Mouse (Mus musculus): Measurements from ENCODE around the gene Olfr1382. TPM values are rescaled to one million over a fixed set of nuclear protein-coding genes. Genes with fewer than 3 reads are reported as not detected.

Olfr1382 gene
- polyA plus RNA-seq (2014; fragmentation: Illumina TruSeq; extraction: RNeasy Lipid Tissue Mini Kit (QIAGEN cat#74804); ENCODE audit: low read depth, low replicate concordance), result not detected

GRCm38 (mm10) chr11:49527947-49528346, at the start of gene Olfr1382:
Gene Olfr1382 (plus strand): TSS chr11:49528247.

GRCm38 (mm10) chr11:49488770-49489169, 39.3 kb upstream of the Olfr1382 start, which contains the start of gene Olfr1385:
Gene Olfr1385 (plus strand): TSS chr11:49489070.

GRCm38 (mm10) chr11:49519348-49519747, 8.7 kb upstream of the Olfr1382 start, which contains the start of gene Olfr1383:
Gene Olfr1383 (plus strand): TSS chr11:49519648.

GRCm38 (mm10) chr11:49543149-49543548, 15.1 kb downstream of the Olfr1382 start, which contains the start of gene Olfr1381:
Gene Olfr1381 (plus strand): TSS chr11:49543449.

GRCm38 (mm10) chr11:49556578-49556977, 28.5 kb downstream of the Olfr1382 start, which contains the start of gene Olfr1380:
Gene Olfr1380 (plus strand): TSS chr11:49556878.

Other genes starting within 250 kb of the Olfr1382 start
- gene Olfr1393, start 249.9 kb upstream of the Olfr1382 start, polyA plus RNA-seq (2014; fragmentation: Illumina TruSeq; extraction: RNeasy Lipid Tissue Mini Kit (QIAGEN cat#74804); ENCODE audit: low read depth, low replicate concordance), result 1.9 TPM
- gene Olfr1392, start 243.0 kb upstream of the Olfr1382 start, polyA plus RNA-seq (2014; fragmentation: Illumina TruSeq; extraction: RNeasy Lipid Tissue Mini Kit (QIAGEN cat#74804); ENCODE audit: low read depth, low replicate concordance), result not detected
- gene Olfr10, start 223.5 kb upstream of the Olfr1382 start, polyA plus RNA-seq (2014; fragmentation: Illumina TruSeq; extraction: RNeasy Lipid Tissue Mini Kit (QIAGEN cat#74804); ENCODE audit: low read depth, low replicate concordance), result not detected
- gene Olfr1391, start 205.5 kb upstream of the Olfr1382 start, polyA plus RNA-seq (2014; fragmentation: Illumina TruSeq; extraction: RNeasy Lipid Tissue Mini Kit (QIAGEN cat#74804); ENCODE audit: low read depth, low replicate concordance), result not detected
- not detected for gene Olfr1390, start 193.1 kb upstream of the Olfr1382 start, polyA plus RNA-seq (2014; fragmentation: Illumina TruSeq; extraction: RNeasy Lipid Tissue Mini Kit (QIAGEN cat#74804); ENCODE audit: low read depth, low replicate concordance)
- not detected for gene Olfr1389, start 105.2 kb upstream of the Olfr1382 start, polyA plus RNA-seq (2014; fragmentation: Illumina TruSeq; extraction: RNeasy Lipid Tissue Mini Kit (QIAGEN cat#74804); ENCODE audit: low read depth, low replicate concordance)
- gene Olfr1388, start 91.6 kb upstream of the Olfr1382 start, polyA plus RNA-seq (2014; fragmentation: Illumina TruSeq; extraction: RNeasy Lipid Tissue Mini Kit (QIAGEN cat#74804); ENCODE audit: low read depth, low replicate concordance), result 0.13 TPM
- gene Olfr1387, start 72.9 kb upstream of the Olfr1382 start, polyA plus RNA-seq (2014; fragmentation: Illumina TruSeq; extraction: RNeasy Lipid Tissue Mini Kit (QIAGEN cat#74804); ENCODE audit: low read depth, low replicate concordance), result not detected
- gene Olfr1386, start 63.2 kb upstream of the Olfr1382 start, polyA plus RNA-seq (2014; fragmentation: Illumina TruSeq; extraction: RNeasy Lipid Tissue Mini Kit (QIAGEN cat#74804); ENCODE audit: low read depth, low replicate concordance), result not detected
- gene Olfr1385, start 39.2 kb upstream of the Olfr1382 start, polyA plus RNA-seq (2014; fragmentation: Illumina TruSeq; extraction: RNeasy Lipid Tissue Mini Kit (QIAGEN cat#74804); ENCODE audit: low read depth, low replicate concordance), result not detected
- gene Olfr1384, start 21.5 kb upstream of the Olfr1382 start, polyA plus RNA-seq (2014; fragmentation: Illumina TruSeq; extraction: RNeasy Lipid Tissue Mini Kit (QIAGEN cat#74804); ENCODE audit: low read depth, low replicate concordance), result not detected
- gene Olfr1383, start 8.6 kb upstream of the Olfr1382 start, polyA plus RNA-seq (2014; fragmentation: Illumina TruSeq; extraction: RNeasy Lipid Tissue Mini Kit (QIAGEN cat#74804); ENCODE audit: low read depth, low replicate concordance), result not detected
- gene Olfr1381, start 15.2 kb downstream of the Olfr1382 start, polyA plus RNA-seq (2014; fragmentation: Illumina TruSeq; extraction: RNeasy Lipid Tissue Mini Kit (QIAGEN cat#74804); ENCODE audit: low read depth, low replicate concordance), result not detected
- not detected for gene Olfr1380, start 28.6 kb downstream of the Olfr1382 start, polyA plus RNA-seq (2014; fragmentation: Illumina TruSeq; extraction: RNeasy Lipid Tissue Mini Kit (QIAGEN cat#74804); ENCODE audit: low read depth, low replicate concordance)
- gene Flt4, start 81.0 kb downstream of the Olfr1382 start, polyA plus RNA-seq (2014; fragmentation: Illumina TruSeq; extraction: RNeasy Lipid Tissue Mini Kit (QIAGEN cat#74804); ENCODE audit: low read depth, low replicate concordance), result 7.9 TPM
- gene Scgb3a1, start 135.4 kb downstream of the Olfr1382 start, polyA plus RNA-seq (2014; fragmentation: Illumina TruSeq; extraction: RNeasy Lipid Tissue Mini Kit (QIAGEN cat#74804); ENCODE audit: low read depth, low replicate concordance), result not detected
- gene Cnot6, start 184.5 kb downstream of the Olfr1382 start, polyA plus RNA-seq (2014; fragmentation: Illumina TruSeq; extraction: RNeasy Lipid Tissue Mini Kit (QIAGEN cat#74804); ENCODE audit: low read depth, low replicate concordance), result 16.7 TPM